Mouse (Mus musculus) limb, embryonic 13.5 days (tissue): ENCODE data around the gene Adap1. TPM values are rescaled to one million over a fixed set of nuclear protein-coding genes. Genes with fewer than 3 reads are reported as not detected.
A peak's percentile ranks its signal among the peaks of the same experiment; 100 is the strongest.

Source experiments
- ATAC-seq: fragments of 200-750 bp; cut with Nextera tagmentation; 2 replicates; pipeline ENCODE4 v1.8.0; 2017; ENCODE audit warnings: low read depth, moderate number of reproducible peaks, moderate TSS enrichment; ENCODE audit not compliant: low FRiP score
- H3K27ac ChIP-seq: fragments of 300-500 bp; sonication (generic); 2 replicates; pipeline ENCODE4 v1.5.1; 2015; ENCODE audit warnings: inconsistent platforms, mild to moderate bottlenecking, moderate library complexity
- H3K27me3 ChIP-seq: fragments of 300-500 bp; sonication (generic); 2 replicates; pipeline ENCODE4 v1.6.1; 2015; ENCODE audit warnings: mild to moderate bottlenecking, inconsistent platforms
- H3K36me3 ChIP-seq: fragments of 300-500 bp; sonication (generic); 2 replicates; pipeline ENCODE4 v1.6.1; 2015; ENCODE audit warnings: inconsistent platforms, mild to moderate bottlenecking, moderate library complexity
- H3K4me1 ChIP-seq: fragments of 300-500 bp; sonication (generic); 2 replicates; pipeline ENCODE4 v1.6.1; 2015; ENCODE audit warnings: inconsistent platforms
- H3K4me2 ChIP-seq: fragments of 300-500 bp; sonication (generic); replicated peaks from 2 replicates; pipeline ENCODE4 v1.6.1; 2015; ENCODE audit warnings: inconsistent platforms, mild to moderate bottlenecking, moderate library complexity
- H3K4me3 ChIP-seq: fragments of 300-500 bp; sonication (generic); 2 replicates; pipeline ENCODE4 v1.5.1; 2015; ENCODE audit warnings: moderate library complexity, mild to moderate bottlenecking, inconsistent platforms
- H3K9ac ChIP-seq: fragments of 300-500 bp; sonication (generic); 2 replicates; pipeline ENCODE4 v1.6.1; 2015; ENCODE audit warnings: mild to moderate bottlenecking, inconsistent platforms
- H3K9me3 ChIP-seq: fragments of 300-500 bp; sonication (generic); 2 replicates; pipeline ENCODE4 v1.6.1; 2016; ENCODE audit warnings: inconsistent platforms
- WGBS: fragments of 180-500 bp; shearing (Covaris S2); methylation state at CpG from one replicate; pipeline ENCODE4 v1.1.7; 2015; 5-methylcytosine and 5-hydroxymethylcytosine counted together
- polyA plus RNA-seq: library from polyadenylated mRNA; unstranded; fragments of >200 nt; fragmentation: Nextera tagmentation; extraction: Ambion mirVana; gene quantifications from 2 replicates; pipeline ENCODE4 v1.2.1, GENCODE M21; 2015

Gene Adap1
- polyA plus RNA-seq, 1 experiment from 2014 or later = 0.94 TPM

- Histone ChIP-seq H3K4me3 (peak within 1 kb of the TSS; percentile 82), H3K36me3 (peaks cover 48% of the 10 kb centered on the region), H3K27ac (peak within 1 kb of the TSS; percentile 92), H3K27me3 (no peaks in the 10 kb centered on the region), H3K9me3 (no peaks in the 10 kb centered on the region), H3K4me1 (peaks cover 30% of the 10 kb centered on the region), H3K9ac (peak within 1 kb of the TSS; percentile 94), H3K4me2 (peak within 1 kb of the TSS; percentile 92)
- WGBS = under 1% methylated on average over 81 of the region's 90 CpGs
- ATAC-seq = peak; percentile 95
Measured at GRCm38 (mm10) chr5:139252081-139252909, 73.1 kb downstream of the Adap1 start, which contains the start of gene Get4. Gene Get4 (plus strand): TSS chr5:139252324.

GRCm38 (mm10) chr5:139251736-139252080 is 73.7 kb downstream of the Adap1 start:
- peaks cover 48% of the 10 kb centered on the region for H3K36me3 ChIP-seq

GRCm38 (mm10) chr5:139251279-139251678 is 74.1 kb downstream of the Adap1 start:
- no peaks in the 10 kb centered on the region for H3K9me3 ChIP-seq
- peaks cover 30% of the 10 kb centered on the region for H3K4me1 ChIP-seq
- peaks cover 51% of the 10 kb centered on the region for H3K36me3 ChIP-seq
- H3K4me2 ChIP-seq = peak overlapping the region; percentile 92
- H3K27ac ChIP-seq = peak overlapping the region; percentile 17
- 89% methylated on average over 7 of the region's 7 CpGs for WGBS
- no peak for ATAC-seq
- peak overlapping the region; percentile 82; the same call in 1 of the 2 replicates for H3K4me3 ChIP-seq
- H3K9ac ChIP-seq = peak overlapping the region; percentile 73
- H3K27me3 ChIP-seq = no peaks in the 10 kb centered on the region

More at GRCm38 (mm10) chr5:139251736-139252080, 73.7 kb downstream of the Adap1 start:
- Histone ChIP-seq H3K9ac (peak overlapping the region; percentile 73), H3K4me1 (peaks cover 30% of the 10 kb centered on the region), H3K27ac (peak overlapping the region; percentile 17), H3K9me3 (no peaks in the 10 kb centered on the region), H3K27me3 (no peaks in the 10 kb centered on the region), H3K4me2 (peak overlapping the region; percentile 92), H3K4me3 (peak overlapping the region; percentile 82)
- peak; percentile 21 for ATAC-seq
- WGBS = under 1% methylated on average over 8 of the region's 8 CpGs

- Histone ChIP-seq H3K27ac (no peak overlapping the region), H3K4me2 (no peak overlapping the region), H3K4me1 (peaks cover 12% of the 10 kb centered on the region), H3K27me3 (no peaks in the 10 kb centered on the region), H3K9me3 (no peaks in the 10 kb centered on the region), H3K9ac (no peak overlapping the region), H3K36me3 (peaks cover 62% of the 10 kb centered on the region), H3K4me3 (no peak overlapping the region)
- ATAC-seq = no peak
- 86% methylated on average over 3 of the region's 3 CpGs for WGBS
Measured at GRCm38 (mm10) chr5:139248846-139249245, 76.6 kb downstream of the Adap1 start.

- 94% methylated on average over 3 of the region's 3 CpGs for WGBS
- Histone ChIP-seq H3K27me3 (no peaks in the 10 kb centered on the region), H3K4me1 (0 out of 2 replicates have a peak, but pooled peaks cover 5% of the 10 kb centered on the region), H3K27ac (no peak overlapping the region), H3K4me3 (no peak overlapping the region), H3K9ac (peak overlapping the region; percentile 13; the same call in 1 of the 2 replicates), H3K9me3 (no peaks in the 10 kb centered on the region), H3K4me2 (no peak overlapping the region), H3K36me3 (peaks cover 72% of the 10 kb centered on the region)
- ATAC-seq = no peak
Measured at GRCm38 (mm10) chr5:139247767-139248166, 77.7 kb downstream of the Adap1 start.

- Histone ChIP-seq H3K9ac (no peak overlapping the region), H3K36me3 (peaks cover 98% of the 10 kb centered on the region), H3K27me3 (no peaks in the 10 kb centered on the region), H3K4me1 (no peaks in the 10 kb centered on the region), H3K4me2 (no peak overlapping the region), H3K9me3 (no peaks in the 10 kb centered on the region), H3K27ac (no peak overlapping the region), H3K4me3 (no peak overlapping the region)
- ATAC-seq = no peak
- WGBS = 58% methylated on average over 1 of the region's 1 CpGs
Measured at GRCm38 (mm10) chr5:139243384-139243783, 82.0 kb downstream of the Adap1 start.

GRCm38 (mm10) chr5:139241022-139241761 is 84.2 kb downstream of the Adap1 start:
- 91% methylated on average over 15 of the region's 15 CpGs for WGBS
- ATAC-seq = no peak
- Histone ChIP-seq H3K36me3 (peaks cover 98% of the 10 kb centered on the region), H3K27ac (no peak overlapping the region), H3K4me3 (no peak overlapping the region), H3K27me3 (no peaks in the 10 kb centered on the region), H3K4me2 (no peak overlapping the region), H3K4me1 (no peaks in the 10 kb centered on the region), H3K9me3 (no peaks in the 10 kb centered on the region), H3K9ac (no peak overlapping the region)

GRCm38 (mm10) chr5:139237436-139237835 is 88.0 kb downstream of the Adap1 start:
- no peaks in the 10 kb centered on the region for H3K27me3 ChIP-seq
- no peak overlapping the region for H3K4me2 ChIP-seq
- no peak overlapping the region for H3K9ac ChIP-seq
- H3K9me3 ChIP-seq = no peaks in the 10 kb centered on the region
- no peaks in the 10 kb centered on the region for H3K4me1 ChIP-seq
- H3K27ac ChIP-seq = no peak overlapping the region
- peaks cover 97% of the 10 kb centered on the region for H3K36me3 ChIP-seq
- H3K4me3 ChIP-seq = no peak overlapping the region
- ATAC-seq = no peak
- 90% methylated on average over 4 of the region's 4 CpGs for WGBS

- Histone ChIP-seq H3K9me3 (no peaks in the 10 kb centered on the region), H3K4me3 (no peak overlapping the region), H3K36me3 (peaks cover 98% of the 10 kb centered on the region), H3K4me1 (no peaks in the 10 kb centered on the region), H3K27me3 (no peaks in the 10 kb centered on the region), H3K27ac (no peak overlapping the region), H3K9ac (no peak overlapping the region), H3K4me2 (no peak overlapping the region)
- WGBS = 94% methylated on average over 4 of the region's 4 CpGs
- ATAC-seq = no peak
Measured at GRCm38 (mm10) chr5:139234423-139234822, 91.0 kb downstream of the Adap1 start.

- Histone ChIP-seq H3K27ac (no peak overlapping the region), H3K4me3 (no peak overlapping the region), H3K9ac (no peak overlapping the region), H3K4me1 (no peaks in the 10 kb centered on the region), H3K9me3 (no peaks in the 10 kb centered on the region), H3K36me3 (peaks cover 97% of the 10 kb centered on the region), H3K4me2 (no peak overlapping the region), H3K27me3 (no peaks in the 10 kb centered on the region)
- ATAC-seq = no peak
- WGBS = 91% methylated on average over 3 of the region's 3 CpGs
Measured at GRCm38 (mm10) chr5:139232083-139232482, 93.3 kb downstream of the Adap1 start.

- Histone ChIP-seq H3K4me2 (no peak overlapping the region), H3K27ac (no peak overlapping the region), H3K4me3 (no peak overlapping the region), H3K27me3 (no peaks in the 10 kb centered on the region), H3K4me1 (no peaks in the 10 kb centered on the region), H3K9ac (no peak overlapping the region), H3K36me3 (peaks cover 96% of the 10 kb centered on the region), H3K9me3 (no peaks in the 10 kb centered on the region)
- 96% methylated on average over 3 of the region's 3 CpGs for WGBS
- no peak for ATAC-seq
Measured at GRCm38 (mm10) chr5:139229716-139230115, 95.7 kb downstream of the Adap1 start.

- Histone ChIP-seq H3K36me3 (peaks cover 96% of the 10 kb centered on the region), H3K27me3 (no peaks in the 10 kb centered on the region), H3K9me3 (no peaks in the 10 kb centered on the region), H3K4me2 (no peak overlapping the region), H3K4me3 (no peak overlapping the region), H3K4me1 (no peaks in the 10 kb centered on the region), H3K9ac (no peak overlapping the region), H3K27ac (no peak overlapping the region)
- ATAC-seq = no peak
- WGBS = 93% methylated on average over 3 of the region's 3 CpGs
Measured at GRCm38 (mm10) chr5:139228318-139228717, 97.1 kb downstream of the Adap1 start.
